Mouse (Mus musculus) heart, adult 2 months (tissue): ENCODE results near the gene Lmtk2. TPM values are rescaled to one million over a fixed set of nuclear protein-coding genes. Genes with fewer than 3 reads are reported as not detected.
A peak's percentile ranks its signal among the peaks of the same experiment; 100 is the strongest.

Experiments used
- DNase-seq, 2 experiments: peaks; one replicate each; pipeline ENCODE4 v3.0.0; 2021
- H3K27ac ChIP-seq: fragments of 200-600 bp; 2 replicates; pipeline ENCODE4 v1.8.1; 2022
- H3K27me3 ChIP-seq: fragments of 200-500 bp; 2 replicates; pipeline ENCODE4 v1.6.1; 2012; ENCODE audit warnings: mild to moderate bottlenecking, low read length, inconsistent platforms, mixed read lengths; ENCODE audit not compliant: control insufficient read depth, insufficient read depth
- H3K36me3 ChIP-seq: fragments of 200-500 bp; 2 replicates; pipeline ENCODE4 v1.6.1; 2012; ENCODE audit warnings: low read length, inconsistent platforms; ENCODE audit not compliant: control insufficient read depth, insufficient read depth
- H3K4me1 ChIP-seq: fragments of 200-500 bp; 2 replicates; pipeline ENCODE4 v1.6.1; 2011; ENCODE audit warnings: low read length; ENCODE audit not compliant: control insufficient read depth, insufficient read depth
- H3K4me3 ChIP-seq: fragments of 200-600 bp; 2 replicates; pipeline ENCODE4 v1.8.1; 2022
- H3K79me2 ChIP-seq: fragments of 200-500 bp; replicated peaks from 2 replicates; pipeline ENCODE4 v1.6.1; 2012; ENCODE audit warnings: mild to moderate bottlenecking, inconsistent platforms, low read length, moderate library complexity, mixed read lengths; ENCODE audit not compliant: control insufficient read depth, insufficient read depth
- H3K9ac ChIP-seq: fragments of 200-500 bp; 2 replicates; pipeline ENCODE4 v1.6.1; 2012; ENCODE audit warnings: low read depth, mild to moderate bottlenecking, control low read depth, inconsistent platforms, low read length, mixed read lengths
- CTCF ChIP-seq: fragments of 200-600 bp; IDR thresholded peaks from 2 replicates; pipeline ENCODE4 v1.8.1; 2022; ENCODE audit warnings: antibody characterized with exemption, mild to moderate bottlenecking, moderate library complexity
- EP300 ChIP-seq: fragments of 200-500 bp; IDR thresholded peaks from 2 replicates; pipeline ENCODE4 v1.6.1; 2011; ENCODE audit warnings: low read depth, low read length, control low read depth; ENCODE audit not compliant: insufficient read depth
- POLR2A ChIP-seq: fragments of 200-500 bp; IDR thresholded peaks from 2 replicates; pipeline ENCODE4 v1.6.1; 2011; ENCODE audit warnings: mild to moderate bottlenecking, low read depth, low read length, control low read depth; ENCODE audit not compliant: insufficient read depth
- WGBS: fragments of 180-500 bp; shearing (Covaris S2); methylation state at CpG from one replicate; pipeline ENCODE4 v1.1.7; 2018; 5-methylcytosine and 5-hydroxymethylcytosine counted together
- intact Hi-C: fragments of 180-260 bp; cut with DNase I; formaldehyde crosslinking; loops from one replicate; pipeline ENCODE4 v1.15.1; 2025
- polyA plus RNA-seq: library from polyadenylated mRNA; depleted of rRNA; stranded (reverse); fragments of >200 nt; gene quantifications from 2 replicates; pipeline ENCODE4 v1.2.3, GENCODE M21; 2012
- total RNA-seq, 2 experiments: library from RNA; stranded (reverse); gene quantifications; 2 replicates each; pipeline ENCODE4 v1.2.3; 2021

Lmtk2 gene
- total and polyA plus RNA-seq, 3 experiments: 12.5 to 30.3 (median 27.9) TPM

GRCm38 (mm10) chr5:144154528-144154927 lies 54.3 kb downstream of the Lmtk2 start:
- peak; percentile 95 for TF ChIP-seq CTCF
- TF ChIP-seq EP300: peak; percentile 43; the same call in 1 of the 2 replicates
- TF ChIP-seq POLR2A: no peak
- intact Hi-C loops: loop anchor here (1.0 kb wide), 2 partner anchors 54 to 114 kb away; partner anchors contain the start of gene Lmtk2
- Histone ChIP-seq H3K27me3 (no peaks in the 10 kb centered on the region), H3K4me1 (peaks cover 13% of the 10 kb centered on the region), H3K79me2 (no peaks in the 10 kb centered on the region), H3K4me3 (no peak overlapping the region), H3K9ac (no peak overlapping the region), H3K36me3 (no peaks in the 10 kb centered on the region), H3K27ac (no peak overlapping the region)
- 16% methylated on average over 7 of the region's 7 CpGs for WGBS
- DNase-seq: peak; percentile 47 to 52

- no peaks in the 10 kb centered on the region for H3K79me2 ChIP-seq
- 13% methylated on average over 4 of the region's 4 CpGs for WGBS
- H3K4me3 ChIP-seq: no peak overlapping the region
- DNase-seq: peak; percentile 72 to 84
- peak overlapping the region; percentile 37; the same call in 1 of the 2 replicates for H3K27ac ChIP-seq
- TF ChIP-seq EP300: no peak
- H3K4me1 ChIP-seq: peaks cover 14% of the 10 kb centered on the region
- no peaks in the 10 kb centered on the region for H3K27me3 ChIP-seq
- no peaks in the 10 kb centered on the region for H3K36me3 ChIP-seq
- intact Hi-C loops: no loop called here
- no peak overlapping the region for H3K9ac ChIP-seq
These were observed 58.4 kb downstream of the Lmtk2 start for GRCm38 (mm10) chr5:144158604-144159003.

GRCm38 (mm10) chr5:144159137-144159536 lies 58.9 kb downstream of the Lmtk2 start:
- WGBS: 75% methylated on average over 8 of the region's 8 CpGs
- intact Hi-C loops: no loop called here
- no peaks in the 10 kb centered on the region for H3K36me3 ChIP-seq
- H3K4me1 ChIP-seq: peaks cover 14% of the 10 kb centered on the region
- H3K4me3 ChIP-seq: no peak overlapping the region
- peak overlapping the region; percentile 37; the same call in 1 of the 2 replicates for H3K27ac ChIP-seq
- DNase-seq: no peak
- TF ChIP-seq POLR2A: no peak
- no peak for TF ChIP-seq EP300
- TF ChIP-seq CTCF: no peak
- no peaks in the 10 kb centered on the region for H3K27me3 ChIP-seq
- no peak overlapping the region for H3K9ac ChIP-seq
- no peaks in the 10 kb centered on the region for H3K79me2 ChIP-seq

GRCm38 (mm10) chr5:144162080-144162812 lies 62.0 kb downstream of the Lmtk2 start:
- H3K36me3 ChIP-seq: no peaks in the 10 kb centered on the region
- H3K79me2 ChIP-seq: no peaks in the 10 kb centered on the region
- H3K27me3 ChIP-seq: no peaks in the 10 kb centered on the region
- no peak for DNase-seq
- peaks cover 13% of the 10 kb centered on the region for H3K4me1 ChIP-seq
- H3K9ac ChIP-seq: no peak overlapping the region
- no peak for TF ChIP-seq CTCF
- no peak overlapping the region for H3K27ac ChIP-seq
- H3K4me3 ChIP-seq: no peak overlapping the region
- 84% methylated on average over 5 of the region's 5 CpGs for WGBS
- intact Hi-C loops: no loop called here

GRCm38 (mm10) chr5:144162813-144163517 lies 62.7 kb downstream of the Lmtk2 start:
- WGBS: 75% methylated on average over 10 of the region's 10 CpGs
- Histone ChIP-seq H3K9ac (no peak overlapping the region), H3K27ac (no peak overlapping the region), H3K4me3 (no peak overlapping the region), H3K36me3 (no peaks in the 10 kb centered on the region), H3K27me3 (no peaks in the 10 kb centered on the region), H3K79me2 (no peaks in the 10 kb centered on the region), H3K4me1 (peaks cover 10% of the 10 kb centered on the region)
- no peak for TF ChIP-seq EP300
- TF ChIP-seq CTCF: no peak
- no peak for TF ChIP-seq POLR2A
- no peak for DNase-seq
- intact Hi-C loops: no loop called here

GRCm38 (mm10) chr5:144165756-144166155 lies 65.5 kb downstream of the Lmtk2 start:
- Histone ChIP-seq H3K9ac (no peak overlapping the region), H3K36me3 (no peaks in the 10 kb centered on the region), H3K27ac (no peak overlapping the region), H3K4me1 (no peaks in the 10 kb centered on the region), H3K4me3 (no peak overlapping the region), H3K79me2 (no peaks in the 10 kb centered on the region), H3K27me3 (no peaks in the 10 kb centered on the region)
- intact Hi-C loops: no loop called here
- TF ChIP-seq CTCF: no peak
- no peak for DNase-seq
- WGBS: 79% methylated on average over 3 of the region's 3 CpGs
